Mouse (Mus musculus) activated CD4-positive, CD25-positive, alpha-beta regulatory T cell, adult 4 months (primary cell): ENCODE measurements around the gene Timp2. TPM values are rescaled to one million over a fixed set of nuclear protein-coding genes. Genes with fewer than 3 reads are reported as not detected.
"Not testable (repeated sequence)": the region's sequence is repeated elsewhere in the genome, so short reads cannot be mapped to it uniquely, and the experiment has no call there.

Source experiments
- ATAC-seq: one replicate; pipeline ENCODE4 v1.8.0; 2017
- polyA plus RNA-seq, 2 experiments: library from polyadenylated mRNA; unstranded; fragments of 100-300 nt; shearing (Covaris generic); gene quantifications; one replicate each; pipeline ENCODE4 v1.2.1; 2017

Timp2 gene
- 10 to 100 TPM; 10.2 to 11.2 TPM for polyA plus RNA-seq

- no peak for ATAC-seq
These were observed at the start of gene Timp2 for GRCm38 (mm10) chr11:118355640-118356039. Gene Timp2, minus strand, starts transcription at chr11:118355740.

- ATAC-seq, result no peak
These were observed 49.8 kb upstream of the Timp2 start for GRCm38 (mm10) chr11:118405311-118405710.

DNA sequence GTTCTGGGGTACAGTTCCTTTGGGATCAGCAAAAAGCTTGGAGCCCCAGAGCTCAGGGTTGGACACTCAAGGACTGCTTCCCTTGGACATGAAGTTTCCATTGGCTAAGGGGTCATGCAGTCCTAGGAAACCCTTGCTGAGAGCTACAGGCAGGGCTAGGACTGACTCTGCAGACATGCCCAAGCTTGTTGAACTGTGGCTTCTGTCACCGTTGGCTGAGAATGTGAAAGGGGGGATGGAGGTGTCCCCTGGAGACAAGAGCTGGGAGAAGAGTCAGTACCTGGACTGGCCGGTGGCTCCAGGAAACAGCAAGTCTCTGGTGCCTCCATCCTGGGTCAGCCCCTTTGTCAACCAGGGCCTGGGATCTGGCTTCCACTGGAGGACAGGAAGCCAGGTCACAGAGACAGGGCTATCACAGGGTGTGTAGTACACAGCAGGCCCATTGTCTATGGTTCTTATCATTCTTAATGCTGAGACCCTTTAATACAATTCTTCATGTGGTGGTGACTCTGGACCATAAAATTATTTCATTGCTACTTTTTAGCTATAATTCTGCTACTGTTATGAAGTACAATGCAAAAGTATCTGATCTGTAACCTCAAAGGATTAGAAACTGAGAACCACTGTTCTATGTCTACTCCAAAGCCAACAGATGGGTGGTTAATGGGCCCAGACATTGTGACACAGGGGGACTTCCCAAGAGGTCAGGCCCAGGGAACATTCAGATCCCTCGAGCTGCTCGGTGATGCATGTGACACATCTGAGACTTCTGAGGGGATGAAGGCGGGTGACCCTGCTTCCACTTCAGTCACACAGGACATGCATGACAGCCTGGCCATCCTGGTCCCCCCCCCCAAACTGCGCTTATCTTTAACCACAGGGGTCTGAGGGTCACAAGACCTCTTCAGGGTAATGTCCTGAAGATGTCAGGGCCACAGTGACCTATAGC, 48.7 kb upstream of the Timp2 start:
- ATAC-seq, result no peak

DNA sequence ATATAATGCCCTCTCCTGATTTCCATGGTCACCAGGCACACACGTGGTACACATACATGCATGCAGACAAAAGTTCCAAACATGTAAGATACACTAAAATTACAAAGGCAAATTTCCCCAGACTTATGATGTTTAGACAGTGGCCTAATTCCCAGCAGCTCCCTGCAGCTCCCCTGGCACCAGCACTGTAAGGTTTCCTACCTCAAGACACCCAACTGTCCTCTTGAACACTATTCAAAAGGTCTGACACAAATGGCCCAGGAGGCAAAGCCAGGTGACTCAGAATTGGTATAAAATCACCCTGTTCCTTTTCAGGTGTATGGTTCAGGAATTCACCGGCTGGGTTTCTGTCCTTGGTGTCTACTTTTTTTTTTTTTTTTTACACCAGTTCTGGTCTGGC, 47.6 kb upstream of the Timp2 start:
- ATAC-seq, result no peak

DNA sequence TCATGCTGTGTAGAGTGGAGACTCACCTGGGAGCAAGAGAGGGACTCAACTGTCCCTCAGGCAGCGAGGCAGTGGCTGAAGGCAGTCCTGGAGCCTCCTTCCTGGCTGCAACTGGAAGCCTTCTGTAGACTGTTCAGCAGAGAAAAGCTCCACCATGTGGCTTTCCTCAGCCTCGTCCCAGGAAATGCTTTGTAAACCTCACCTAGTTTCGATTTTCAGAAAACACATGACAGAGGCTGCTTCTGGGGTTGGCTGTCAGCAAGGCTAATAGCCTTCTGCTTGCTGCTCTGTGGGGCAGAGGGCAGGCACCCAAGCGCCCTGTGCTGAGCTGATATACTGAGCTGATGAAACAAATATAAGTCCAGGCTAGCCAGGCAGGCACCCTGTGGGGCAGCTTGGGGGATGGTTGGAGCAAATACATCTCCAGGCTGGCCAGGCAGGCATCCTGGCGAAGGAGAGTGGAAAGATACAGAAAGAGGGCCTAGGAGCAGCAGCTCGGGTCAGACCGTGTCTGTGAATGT, 46.3 kb upstream of the Timp2 start, which contains the start of gene Lgals3bp:
Gene Lgals3bp (minus strand): TSS at position 333 of the 521 bp plus-strand sequence.
- ATAC-seq, result peak; percentile 94

DNA sequence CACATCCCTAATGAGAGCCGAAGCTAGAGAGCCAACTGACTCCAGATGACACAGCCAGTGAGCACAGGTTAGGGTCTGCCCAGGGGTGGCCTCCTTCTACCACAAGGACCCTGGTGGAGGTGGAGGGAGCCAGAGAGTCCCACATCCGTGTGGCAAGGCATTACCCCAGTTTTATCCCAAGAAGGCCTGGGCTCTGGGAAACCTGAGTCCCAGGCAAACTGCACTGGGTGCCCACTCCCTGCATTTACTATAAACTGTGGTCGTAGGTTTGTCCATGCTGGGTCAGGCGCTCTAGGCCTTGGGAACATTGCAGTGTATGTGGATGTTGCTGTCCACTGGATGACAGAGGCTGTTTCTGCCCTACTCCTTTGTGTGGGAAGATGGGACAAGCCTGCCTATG, 45.7 kb upstream of the Timp2 start:
- no peak for ATAC-seq

- no peak for ATAC-seq
These were observed 45.0 kb upstream of the Timp2 start for GRCm38 (mm10) chr11:118400566-118400936.

GRCm38 (mm10) chr11:118399891-118400565, 44.5 kb upstream of the Timp2 start:
- no peak for ATAC-seq

DNA sequence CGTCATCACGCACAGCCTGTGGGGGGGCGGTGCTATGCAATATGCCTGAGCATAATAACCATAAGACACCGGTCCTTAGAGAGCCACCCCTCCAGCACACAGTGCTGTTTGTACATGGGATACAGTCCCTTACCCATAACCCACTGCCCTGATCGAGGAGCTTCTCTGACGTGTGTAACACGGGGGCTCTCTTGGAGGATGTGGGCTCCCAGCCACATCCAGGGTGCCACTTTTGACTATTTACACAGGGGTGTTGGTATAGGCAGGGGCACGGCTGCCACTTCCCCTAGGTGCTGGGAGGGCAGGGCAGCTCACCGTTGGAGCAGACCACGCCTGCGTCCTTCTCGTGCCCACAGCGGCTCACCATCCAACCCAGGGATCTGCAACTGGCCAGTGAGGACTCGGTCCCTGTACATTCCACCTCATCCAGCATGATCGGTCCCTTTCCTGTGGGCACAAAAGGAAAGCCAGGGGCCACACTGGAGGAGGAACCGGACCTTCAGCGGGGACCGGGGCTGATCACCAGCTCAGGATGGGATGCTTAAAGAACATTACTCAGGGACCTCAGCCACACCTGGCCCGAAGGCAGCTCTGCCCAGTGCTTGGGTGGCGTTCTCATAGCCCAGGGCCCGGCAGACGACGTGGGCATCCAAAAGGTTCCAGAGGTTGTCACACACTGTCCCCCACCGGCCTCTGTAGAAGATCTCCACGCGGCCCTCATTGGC, 42.4 kb upstream of the Timp2 start:
- ATAC-seq, result no peak

- ATAC-seq, result no peak
These were observed 39.0 kb upstream of the Timp2 start for GRCm38 (mm10) chr11:118394538-118394937.

GRCm38 (mm10) chr11:118393991-118394390, 38.5 kb upstream of the Timp2 start:
- no peak for ATAC-seq

DNA sequence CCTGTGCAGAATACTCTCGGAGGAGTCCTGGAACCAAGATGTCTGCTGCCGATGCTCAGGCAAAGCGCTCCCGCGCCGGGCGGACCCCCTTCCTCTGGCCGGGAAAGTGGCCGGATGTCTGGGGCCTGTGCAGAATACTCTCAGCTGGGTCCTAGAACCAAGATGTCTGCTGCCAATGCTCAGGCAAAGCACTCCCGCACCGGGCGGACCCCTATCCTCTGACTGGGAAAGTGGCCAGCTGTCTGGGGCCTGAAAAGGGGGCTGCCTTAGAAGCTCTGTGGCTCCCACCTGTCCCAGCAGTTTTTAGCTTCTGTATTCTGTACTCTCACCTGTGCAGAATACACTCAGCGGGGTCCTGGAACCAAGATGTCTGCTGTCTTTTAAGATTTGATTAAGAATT, 32.3 kb upstream of the Timp2 start:
- not testable (repeated sequence) for ATAC-seq

DNA sequence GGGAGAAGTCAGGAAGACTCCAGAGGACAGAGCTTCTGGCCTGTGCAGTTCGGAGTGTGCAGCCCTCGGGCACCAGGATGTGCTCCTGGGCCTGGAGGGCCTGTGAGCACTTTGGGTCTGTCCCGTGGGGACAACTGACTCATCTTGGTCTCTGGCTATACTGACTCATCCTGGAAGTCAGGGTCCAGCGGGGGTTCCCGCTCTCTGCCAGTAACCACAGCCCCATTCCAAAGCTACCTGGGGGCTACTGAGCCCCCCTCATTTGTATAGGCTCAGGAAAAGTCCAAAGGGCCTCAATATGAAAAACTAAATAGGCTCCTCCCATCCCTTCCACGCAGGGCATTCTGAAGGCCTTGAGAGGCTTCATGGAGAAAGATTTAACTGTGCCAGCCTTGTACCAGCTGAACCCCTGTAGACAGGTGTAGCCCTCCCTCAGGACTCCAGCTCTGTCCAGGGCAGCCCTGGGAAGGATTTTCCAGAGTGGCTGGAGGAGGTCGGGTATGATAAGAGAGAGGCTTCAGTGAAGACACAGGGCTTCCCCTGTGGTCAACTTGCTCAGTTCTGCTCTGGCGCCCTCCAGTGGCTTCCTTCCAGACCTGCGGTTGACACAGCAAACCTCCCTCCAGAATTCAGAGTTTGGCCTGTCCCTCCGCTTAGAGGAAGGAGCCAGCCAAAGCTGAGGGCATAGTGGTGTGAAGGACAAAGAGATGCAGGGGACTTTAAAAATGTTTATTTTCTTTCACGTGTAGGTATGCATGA, 23.9 kb upstream of the Timp2 start:
- ATAC-seq, result no peak

DNA sequence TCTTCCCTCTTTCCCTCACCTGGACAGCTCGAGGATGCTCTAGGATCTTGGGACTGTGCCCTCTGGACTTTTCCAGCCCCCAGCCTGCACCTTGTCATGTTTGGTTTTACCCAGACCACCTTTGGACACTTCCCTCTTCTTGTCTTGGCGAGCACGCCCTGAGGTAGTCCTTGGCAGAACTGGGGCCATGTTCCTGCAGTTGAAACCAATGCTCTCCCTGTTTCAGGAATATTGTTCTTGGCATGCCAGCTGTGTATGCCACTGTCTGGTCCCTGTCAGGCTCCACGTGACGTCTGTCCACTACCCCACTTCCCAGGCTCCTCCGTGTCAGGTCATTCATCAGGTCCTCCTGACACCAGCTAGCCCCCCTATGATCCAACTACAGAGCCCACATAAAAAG, 23.1 kb upstream of the Timp2 start:
- ATAC-seq, result no peak

DNA sequence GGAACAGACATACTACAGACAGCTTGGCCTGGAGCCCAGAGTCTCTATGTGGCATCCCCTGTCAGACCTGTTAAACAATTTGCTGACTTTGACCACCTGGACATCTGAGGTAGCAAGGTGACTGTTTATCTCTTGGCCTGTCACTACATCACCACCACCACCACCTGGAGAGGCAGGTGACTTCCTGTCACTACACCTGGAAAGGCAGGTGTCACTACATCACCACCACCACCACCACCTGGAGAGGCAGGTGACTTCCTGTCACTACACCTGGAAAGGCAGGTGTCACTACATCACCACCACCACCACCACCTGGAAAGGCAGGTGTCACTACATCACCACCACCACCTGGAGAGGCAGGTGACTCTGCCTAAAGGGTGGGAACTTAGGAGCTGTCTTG, 20.8 kb upstream of the Timp2 start:
- not testable (repeated sequence) for ATAC-seq

- ATAC-seq, result no peak
These were observed 20.3 kb upstream of the Timp2 start for GRCm38 (mm10) chr11:118375881-118376280.

- no peak for ATAC-seq
These were observed 19.9 kb upstream of the Timp2 start for GRCm38 (mm10) chr11:118375461-118375860.

DNA sequence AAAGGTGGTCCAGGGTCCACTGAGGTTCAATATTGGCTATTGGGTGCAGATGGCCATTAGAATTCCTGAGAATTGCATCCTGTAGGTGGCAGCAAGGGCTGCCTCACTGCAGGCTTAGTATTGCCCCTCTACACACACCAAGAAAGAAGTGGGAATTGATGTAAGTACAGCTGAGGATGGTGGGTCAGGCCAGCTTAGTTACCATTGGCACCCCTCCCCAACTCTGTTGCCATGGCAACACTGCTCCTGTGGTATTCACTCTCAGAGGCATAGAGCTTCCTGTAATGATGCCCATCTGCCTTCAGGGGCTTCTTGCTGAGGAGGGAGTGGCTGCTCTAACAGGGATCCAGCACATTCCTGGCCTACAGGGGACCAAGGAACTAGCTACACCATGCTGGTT, 19.5 kb upstream of the Timp2 start:
- no peak for ATAC-seq

DNA sequence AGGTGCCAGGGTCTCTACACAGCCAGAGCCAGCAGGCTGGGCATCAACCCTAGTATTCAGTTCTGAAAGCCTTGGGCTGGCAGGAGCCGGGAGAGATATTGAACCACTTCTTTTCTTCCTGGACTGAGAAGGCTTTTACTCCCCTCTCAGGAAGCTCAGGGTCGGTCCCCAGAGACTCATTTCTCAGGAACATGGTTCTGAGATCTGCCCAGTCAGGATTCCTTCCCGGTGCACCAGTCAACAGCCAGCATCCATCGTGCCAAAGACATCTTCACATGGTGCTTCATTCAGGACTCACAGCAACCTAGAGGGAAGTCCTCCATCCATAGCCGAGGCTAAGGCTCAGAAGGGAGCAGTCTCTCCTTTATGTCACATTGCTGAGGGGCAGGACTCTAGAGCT, 19.0 kb upstream of the Timp2 start:
- ATAC-seq, result no peak

DNA sequence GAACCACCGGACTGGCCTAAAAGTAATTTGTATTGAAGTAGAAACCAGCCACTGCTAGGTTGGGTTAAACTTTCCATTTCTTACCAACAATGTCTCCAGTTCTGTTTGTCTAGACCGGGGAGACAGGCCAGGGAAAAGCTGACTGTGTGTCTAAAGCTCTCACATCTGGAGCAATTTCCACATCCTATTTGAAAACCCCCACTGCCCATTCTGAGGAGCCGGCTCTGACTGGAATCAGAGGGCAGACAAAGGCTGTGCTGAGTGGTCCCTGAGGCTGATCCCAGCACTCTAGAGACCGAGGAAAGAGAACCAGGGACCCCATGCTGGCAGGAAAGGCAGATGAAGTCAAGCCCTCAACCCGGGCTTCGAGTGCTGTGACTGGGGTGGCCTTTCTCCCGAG, 17.1 kb upstream of the Timp2 start:
- ATAC-seq, result no peak

DNA sequence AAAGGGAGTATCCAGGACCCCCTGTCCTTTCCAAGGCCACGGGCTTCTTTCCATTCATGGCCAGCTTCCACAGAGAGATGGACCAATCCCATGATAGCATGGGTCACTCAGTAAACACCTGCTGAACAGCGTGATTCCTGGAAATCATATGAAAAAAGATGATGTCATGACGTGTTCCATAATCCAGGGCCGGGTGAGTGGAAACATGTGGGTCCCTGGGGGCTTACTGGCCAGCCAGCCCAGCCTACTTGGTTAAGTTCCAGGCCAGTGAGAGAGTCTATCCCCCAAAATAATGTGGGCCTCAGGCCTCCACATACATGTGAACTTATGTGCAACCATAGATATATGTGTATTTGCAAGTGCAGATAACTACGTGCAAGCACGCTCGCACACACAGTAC, 16.3 kb upstream of the Timp2 start:
- no peak for ATAC-seq

DNA sequence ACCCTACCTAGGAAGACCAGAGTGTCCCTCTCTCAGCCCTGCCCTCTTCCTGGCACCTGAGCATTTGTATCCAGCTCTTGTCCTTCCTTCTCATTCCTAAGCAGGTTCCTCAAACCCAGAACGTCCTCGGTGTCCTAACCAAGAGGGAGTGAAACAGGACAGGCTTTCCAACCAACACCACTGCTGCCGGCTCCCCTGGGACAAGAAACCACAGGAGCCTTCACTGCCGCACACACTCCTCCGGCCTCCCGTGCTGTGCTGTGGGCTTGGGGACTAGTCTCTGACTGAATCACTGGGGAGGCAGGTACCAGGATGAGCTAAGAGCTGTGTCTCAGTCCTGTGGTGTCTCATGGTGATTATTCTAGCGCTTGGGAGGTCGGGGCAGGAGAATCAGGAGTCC, 14.1 kb upstream of the Timp2 start:
- no peak for ATAC-seq
